Mouse (Mus musculus): Measurements from ENCODE around the gene Glipr1l1.

DNA sequence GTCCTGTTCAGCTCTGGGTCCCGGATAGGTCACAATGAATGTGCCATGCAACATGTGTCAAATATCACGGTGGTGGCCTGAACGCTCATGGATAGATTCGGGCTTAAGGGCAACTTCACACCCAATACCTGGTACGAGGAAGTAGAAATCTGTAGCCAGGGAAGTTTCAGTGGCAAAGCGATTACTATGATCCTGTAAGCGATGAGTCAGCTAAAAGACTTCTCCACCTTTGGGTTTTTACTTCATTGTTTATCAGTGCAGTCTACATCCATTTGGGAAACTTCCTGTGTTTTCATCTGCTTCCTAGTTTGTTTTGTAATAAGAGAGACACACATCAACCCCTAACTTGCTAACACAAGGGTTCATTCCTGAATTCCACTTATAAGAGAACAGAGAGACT lies 50.4 kb downstream of the Glipr1l1 start:
- TF ChIP-seq EP300 (IDR thresholded peaks at IDR 0.05; ENCODE audit: insufficient read depth, low read depth, low read length) (no peak), POLR2A (IDR thresholded peaks at IDR 0.05; ENCODE audit: insufficient read depth, low read depth, low read length) (no peak)
